Mouse (Mus musculus) megakaryocyte, embryonic 14.5 days (primary cell): ENCODE data around the gene Six5.

Experiments used
- FLI1 ChIP-seq: IDR thresholded peaks from 2 replicates; pipeline ENCODE4 v1.6.1; 2012; ENCODE audit warnings: low read length, inconsistent platforms, mixed read lengths
- GATA1 ChIP-seq: IDR thresholded peaks from 3 replicates; pipeline ENCODE4 v1.6.1; 2012; ENCODE audit warnings: mixed read lengths, low read length, inconsistent platforms, borderline replicate concordance

DNA sequence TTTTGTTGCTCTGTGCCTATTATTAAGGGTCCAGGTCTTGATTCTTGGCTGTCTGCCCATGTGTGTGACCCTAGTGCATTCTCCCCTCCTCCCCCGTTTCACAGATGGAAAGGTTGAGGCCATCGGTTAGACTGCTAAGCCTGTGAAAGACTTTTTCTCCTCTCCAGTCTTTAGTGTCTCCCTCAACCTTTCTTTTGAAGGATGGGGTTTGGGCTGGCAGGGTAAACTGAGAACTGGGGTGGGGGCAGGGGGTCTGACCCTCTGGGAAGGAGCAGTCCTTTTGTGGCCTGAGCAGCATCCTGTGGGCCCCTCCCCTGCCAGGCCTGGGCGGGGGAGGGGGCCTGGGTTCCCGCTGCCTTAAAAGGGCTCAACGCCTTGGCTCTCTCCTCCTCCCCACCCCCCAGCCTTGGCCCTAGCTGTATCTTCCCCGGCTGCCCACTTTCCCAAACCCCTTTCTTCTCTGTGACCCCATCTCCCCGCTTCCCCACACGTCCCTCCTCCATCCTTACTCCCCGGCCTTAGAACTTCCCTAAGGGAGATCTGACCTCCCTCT lies 9.4 kb upstream of the Six5 start:
- TF ChIP-seq GATA1: no peak
- TF ChIP-seq FLI1: no peak
